In the genomic region with DNA sequence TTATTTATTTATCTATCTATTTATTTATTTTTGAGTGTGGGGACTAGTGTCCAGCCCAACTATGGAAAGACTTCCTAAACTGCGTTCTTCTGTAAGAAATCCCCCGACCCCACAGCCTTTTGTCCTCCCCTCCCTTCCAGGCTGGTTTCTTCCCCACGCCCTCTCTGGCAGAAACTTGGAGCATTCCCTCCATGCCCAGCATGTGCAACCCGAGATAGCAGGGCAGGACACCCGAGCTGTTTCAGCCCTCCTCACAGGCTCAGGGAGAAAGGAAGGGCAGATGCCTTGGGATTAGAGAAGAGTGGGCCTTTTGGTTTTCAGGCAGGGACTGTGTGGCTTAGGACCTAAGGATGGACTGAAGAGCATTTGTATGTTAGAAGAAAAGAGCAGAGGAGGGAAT, we compare ENCODE assay signal across 8 mouse cellular contexts. TPM values are rescaled to one million over a fixed set of nuclear protein-coding genes. Genes with fewer than 3 reads are reported as not detected.
DNase-seq lines count a peak whose midpoint lies in the region; ATAC-seq lines count a peak whose summit lies in the region.

No protein-coding gene starts in this region.

- peak overlapping the region; percentile 4 for H3K9ac ChIP-seq in heart, embryonic 11.5 days (ENCODE audit: low read depth, low read length)
- peak overlapping the region; percentile 92 for H3K9ac ChIP-seq in liver, embryonic 11.5 days (ENCODE audit: low read depth, low read length)

- peaks cover 20% of the 10 kb centered on the region for H3K4me1 ChIP-seq in heart, embryonic 11.5 days (ENCODE audit: control insufficient read depth, insufficient read depth, low read length)
- peaks cover 19% of the 10 kb centered on the region for H3K4me1 ChIP-seq in liver, embryonic 11.5 days (replicated peaks; ENCODE audit: control insufficient read depth, insufficient read depth, low read length)

- DNase-seq in 3T3-L1 (ENCODE audit: low read depth, low spot score) (peak; percentile 50), NIH3T3 (ENCODE audit: low read depth) (peak; percentile 38)
- DNase-seq in liver, embryonic 11.5 days (ENCODE audit: low spot score): no peak
- no peak for DNase-seq in urinary bladder, postnatal 36 days (ENCODE audit: low spot score in 2 of 2)
- no peak for DNase-seq in layer of hippocampus, adult 18-20 months (ENCODE audit: low spot score in 2 of 2)
- DNase-seq in right cerebral cortex, postnatal 36 days (ENCODE audit: low spot score in 2 of 2): no peak
- DNase-seq in cerebellum, postnatal 4 days (ENCODE audit: low spot score in 2 of 2): no peak

- H3K36me3 ChIP-seq in heart, embryonic 11.5 days (ENCODE audit: control insufficient read depth, insufficient read depth, low read length): peaks cover 19% of the 10 kb centered on the region
- H3K36me3 ChIP-seq in liver, embryonic 11.5 days (ENCODE audit: control insufficient read depth, insufficient read depth, low read length): peaks cover 26% of the 10 kb centered on the region

- no peaks in the 10 kb centered on the region for H3K9me3 ChIP-seq in heart, embryonic 11.5 days (replicated peaks; ENCODE audit: control insufficient read depth, low read length)
- no peaks in the 10 kb centered on the region for H3K9me3 ChIP-seq in liver, embryonic 11.5 days (ENCODE audit: control insufficient read depth, low read length)

- H3K4me2 ChIP-seq in heart, embryonic 11.5 days: peak overlapping the region; percentile 97
- peak overlapping the region; percentile 92 for H3K4me2 ChIP-seq in liver, embryonic 11.5 days

- no peak for ATAC-seq in heart, embryonic 11.5 days (replicated peaks; ENCODE audit: insufficient number of reproducible peaks, low FRiP score, low TSS enrichment)
- no peak for ATAC-seq in liver, embryonic 11.5 days (replicated peaks; ENCODE audit: low FRiP score)

- WGBS in heart, embryonic 11.5 days (ENCODE audit: insufficient replicate concordance): 27% methylated on average over 5 of the region's 5 CpGs
- 41% methylated on average over 5 of the region's 5 CpGs for whole genome bisulfite sequencing in liver, embryonic 11.5 days

- H3K27me3 ChIP-seq in heart, embryonic 11.5 days (ENCODE audit: control insufficient read depth, insufficient read depth, low read length): no peaks in the 10 kb centered on the region
- H3K27me3 ChIP-seq in liver, embryonic 11.5 days (replicated peaks; ENCODE audit: control insufficient read depth, insufficient read depth, low read length): no peaks in the 10 kb centered on the region

- peak overlapping the region; percentile 52; the same call in 1 of the 2 replicates for H3K27ac ChIP-seq in heart, embryonic 11.5 days (ENCODE audit: low read depth, low read length)
- peak overlapping the region; percentile 45; the same call in 1 of the 2 replicates for H3K27ac ChIP-seq in liver, embryonic 11.5 days (ENCODE audit: low read depth, low read length)

- peak overlapping the region; percentile 100 for H3K4me3 ChIP-seq in heart, embryonic 11.5 days (ENCODE audit: low read depth, low read length)
- peak overlapping the region; percentile 94 for H3K4me3 ChIP-seq in liver, embryonic 11.5 days (ENCODE audit: low read depth, low read length)

RNA-seq across cellular contexts. Expression of a gene that starts 0.6 kb away (rescaled TPM):
- 120 and 130 TPM in 2 replicates for polyA plus RNA-seq in heart, embryonic 11.5 days (2014; fragmentation: Nextera tagmentation; extraction: Ambion mirVana)
- polyA plus RNA-seq in liver, embryonic 11.5 days (2014; fragmentation: Nextera tagmentation; extraction: Ambion mirVana): 131 and 146 TPM in 2 replicates
- total RNA-seq in layer of hippocampus, adult 18-20 months (2021): 10 to 100 TPM; 76.7 to 80.1 TPM

RNA-seq across cellular contexts. Expression of a gene that starts 1.9 kb away (rescaled TPM):
- polyA plus RNA-seq in heart, embryonic 11.5 days (2014; fragmentation: Nextera tagmentation; extraction: Ambion mirVana): 20.3 and 22.2 TPM in 2 replicates
- polyA plus RNA-seq in liver, embryonic 11.5 days (2014; fragmentation: Nextera tagmentation; extraction: Ambion mirVana): 20.8 and 24.0 TPM in 2 replicates
- 100 to 1,000 TPM; 110 to 111 TPM for total RNA-seq in layer of hippocampus, adult 18-20 months (2021)

RNA-seq across cellular contexts. Expression of a gene that starts 8.1 kb away (rescaled TPM):
- polyA plus RNA-seq in heart, embryonic 11.5 days (2014; fragmentation: Nextera tagmentation; extraction: Ambion mirVana): 481 and 489 TPM in 2 replicates
- 302 and 311 TPM in 2 replicates for polyA plus RNA-seq in liver, embryonic 11.5 days (2014; fragmentation: Nextera tagmentation; extraction: Ambion mirVana)
- 100 to 1,000 TPM; 238 to 240 TPM for total RNA-seq in layer of hippocampus, adult 18-20 months (2021)

RNA-seq across cellular contexts. Expression of a gene that starts 12.7 kb away (rescaled TPM):
- polyA plus RNA-seq in heart, embryonic 11.5 days (2014; fragmentation: Nextera tagmentation; extraction: Ambion mirVana): 27.3 and 29.9 TPM in 2 replicates
- 33.2 and 36.6 TPM in 2 replicates for polyA plus RNA-seq in liver, embryonic 11.5 days (2014; fragmentation: Nextera tagmentation; extraction: Ambion mirVana)
- total RNA-seq in layer of hippocampus, adult 18-20 months (2021): 10 to 100 TPM; 50.3 TPM

RNA-seq across cellular contexts. Expression of a gene that starts 17.5 kb away (rescaled TPM):
- 18.6 and 18.9 TPM in 2 replicates for polyA plus RNA-seq in heart, embryonic 11.5 days (2014; fragmentation: Nextera tagmentation; extraction: Ambion mirVana)
- polyA plus RNA-seq in liver, embryonic 11.5 days (2014; fragmentation: Nextera tagmentation; extraction: Ambion mirVana): 22.1 and 23.3 TPM in 2 replicates
- total RNA-seq in layer of hippocampus, adult 18-20 months (2021): 10 to 100 TPM; 33.0 to 38.7 TPM

Comparison
In these comparisons a context has a peak if more than half of its experiments do, and no peak if none do; other contexts are left out.
1. DNase-seq: peak in 3T3-L1 (single experiment) and NIH3T3 (single experiment); none in liver, embryonic 11.5 days (single experiment), urinary bladder, postnatal 36 days (0 of 2), layer of hippocampus, adult 18-20 months (0 of 2), right cerebral cortex, postnatal 36 days (0 of 2) and cerebellum, postnatal 4 days (0 of 2).